Mouse (Mus musculus): Measurements from ENCODE around the gene Srd5a1. TPM values are rescaled to one million over a fixed set of nuclear protein-coding genes. Genes with fewer than 3 reads are reported as not detected.
"Not testable (repeated sequence)": the region's sequence is repeated elsewhere in the genome, so short reads cannot be mapped to it uniquely, and the experiment has no call there.

The Srd5a1 gene
- total RNA-seq, 2 experiments from 2014 or later, result 6.9 to 8.5 TPM

- no peak for DNase-seq (ENCODE audit: extremely low spot score in 1 of 2, low spot score in 2 of 2)
- no peak for TF ChIP-seq CTCF (IDR thresholded peaks at IDR 0.05)
- Histone ChIP-seq H3K27ac (no peak overlapping the region), H3K4me3 (no peak overlapping the region)
- intact Hi-C loops (cut with DNase I), result no loop called here
Observed at GRCm38 (mm10) chr13:69638108-69638626, 26.9 kb upstream of the Srd5a1 start.

GRCm38 (mm10) chr13:69637657-69638056 is 26.4 kb upstream of the Srd5a1 start:
- Histone ChIP-seq H3K27ac (no peak overlapping the region), H3K4me3 (no peak overlapping the region)
- intact Hi-C loops (cut with DNase I), result no loop called here
- TF ChIP-seq CTCF (IDR thresholded peaks at IDR 0.05), result no peak
- DNase-seq (ENCODE audit: extremely low spot score in 1 of 2, low spot score in 2 of 2), result no peak

GRCm38 (mm10) chr13:69636816-69637215 is 25.6 kb upstream of the Srd5a1 start:
- no peak for TF ChIP-seq CTCF (IDR thresholded peaks at IDR 0.05)
- Histone ChIP-seq H3K27ac (no peak overlapping the region), H3K4me3 (no peak overlapping the region)
- intact Hi-C loops (cut with DNase I), result no loop called here
- no peak for DNase-seq (ENCODE audit: extremely low spot score in 1 of 2, low spot score in 2 of 2)

GRCm38 (mm10) chr13:69636375-69636774 is 25.1 kb upstream of the Srd5a1 start:
- no peak overlapping the region for H3K27ac ChIP-seq
- DNase-seq (ENCODE audit: extremely low spot score in 1 of 2, low spot score in 2 of 2), result no peak
- intact Hi-C loops (cut with DNase I), result no loop called here
- TF ChIP-seq CTCF (IDR thresholded peaks at IDR 0.05), result no peak
- H3K4me3 ChIP-seq, result no peak overlapping the region

GRCm38 (mm10) chr13:69635836-69636235 is 24.6 kb upstream of the Srd5a1 start:
- H3K27ac ChIP-seq; intact Hi-C loops (cut with DNase I); DNase-seq (ENCODE audit: extremely low spot score in 1 of 2, low spot score in 2 of 2); H3K4me3 ChIP-seq: not testable (repeated sequence)

- no peak overlapping the region for H3K27ac ChIP-seq
- DNase-seq (ENCODE audit: extremely low spot score in 1 of 2, low spot score in 2 of 2), result no peak
- H3K4me3 ChIP-seq, result no peak overlapping the region
- intact Hi-C loops (cut with DNase I), result no loop called here
- TF ChIP-seq CTCF (IDR thresholded peaks at IDR 0.05), result no peak
Observed at GRCm38 (mm10) chr13:69633988-69634387, 22.7 kb upstream of the Srd5a1 start.

- no peak overlapping the region for H3K27ac ChIP-seq
- no peak for DNase-seq (ENCODE audit: extremely low spot score in 1 of 2, low spot score in 2 of 2)
- H3K4me3 ChIP-seq, result no peak overlapping the region
- TF ChIP-seq CTCF (IDR thresholded peaks at IDR 0.05), result no peak
- intact Hi-C loops (cut with DNase I), result no loop called here
Observed at GRCm38 (mm10) chr13:69633551-69633950, 22.3 kb upstream of the Srd5a1 start.

GRCm38 (mm10) chr13:69631659-69632058 is 20.4 kb upstream of the Srd5a1 start:
- TF ChIP-seq CTCF (IDR thresholded peaks at IDR 0.05), result no peak
- DNase-seq (ENCODE audit: extremely low spot score in 1 of 2, low spot score in 2 of 2), result no peak
- intact Hi-C loops (cut with DNase I), result no loop called here

GRCm38 (mm10) chr13:69631111-69631510 is 19.9 kb upstream of the Srd5a1 start:
- DNase-seq (ENCODE audit: extremely low spot score in 1 of 2, low spot score in 2 of 2), result no peak
- no peak for TF ChIP-seq CTCF (IDR thresholded peaks at IDR 0.05)

More at GRCm38 (mm10) chr13:69631659-69632058, 20.4 kb upstream of the Srd5a1 start:
- Histone ChIP-seq H3K27ac (no peak overlapping the region), H3K4me3 (no peak overlapping the region)

GRCm38 (mm10) chr13:69630576-69630975 is 19.3 kb upstream of the Srd5a1 start:
- TF ChIP-seq CTCF (IDR thresholded peaks at IDR 0.05), result no peak
- intact Hi-C loops (cut with DNase I), result no loop called here
- Histone ChIP-seq H3K4me3 (no peak overlapping the region), H3K27ac (no peak overlapping the region)
- DNase-seq (ENCODE audit: extremely low spot score in 1 of 2, low spot score in 2 of 2), result no peak

More at GRCm38 (mm10) chr13:69631111-69631510, 19.9 kb upstream of the Srd5a1 start:
- Histone ChIP-seq H3K27ac (no peak overlapping the region), H3K4me3 (no peak overlapping the region)
- intact Hi-C loops (cut with DNase I), result no loop called here

- H3K4me3 ChIP-seq, result no peak overlapping the region
- H3K27ac ChIP-seq, result no peak overlapping the region
- intact Hi-C loops (cut with DNase I), result no loop called here
- DNase-seq (ENCODE audit: extremely low spot score in 1 of 2, low spot score in 2 of 2), result no peak
- no peak for TF ChIP-seq CTCF (IDR thresholded peaks at IDR 0.05)
Observed at GRCm38 (mm10) chr13:69627941-69628340, 16.7 kb upstream of the Srd5a1 start.

GRCm38 (mm10) chr13:69624510-69624909 is 13.3 kb upstream of the Srd5a1 start:
- TF ChIP-seq CTCF (IDR thresholded peaks at IDR 0.05), result no peak
- intact Hi-C loops (cut with DNase I), result no loop called here
- H3K4me3 ChIP-seq, result no peak overlapping the region
- no peak overlapping the region for H3K27ac ChIP-seq
- no peak for DNase-seq (ENCODE audit: extremely low spot score in 1 of 2, low spot score in 2 of 2)

- DNase-seq (ENCODE audit: extremely low spot score in 1 of 2, low spot score in 2 of 2), result no peak
- no peak overlapping the region for H3K4me3 ChIP-seq
- intact Hi-C loops (cut with DNase I), result no loop called here
- TF ChIP-seq CTCF (IDR thresholded peaks at IDR 0.05), result no peak
- no peak overlapping the region for H3K27ac ChIP-seq
Observed at GRCm38 (mm10) chr13:69623843-69624242, 12.6 kb upstream of the Srd5a1 start.
